Mouse (Mus musculus) brain, embryonic 14.5 days (tissue): ENCODE data around the gene Cpped1. TPM values are rescaled to one million over a fixed set of nuclear protein-coding genes. Genes with fewer than 3 reads are reported as not detected.
A peak's percentile ranks its signal among the peaks of the same experiment; 100 is the strongest.

ENCODE experiments used
- DNase-seq: peaks from one replicate; pipeline ENCODE4 v3.0.0-alpha.2; 2011; ENCODE audit warnings: low read depth
- CTCF ChIP-seq: fragments of 200-500 bp; IDR thresholded peaks from 2 replicates; pipeline ENCODE4 v1.5.1; 2012; ENCODE audit warnings: inconsistent platforms, mild to moderate bottlenecking, moderate library complexity, borderline replicate concordance; ENCODE audit not compliant: insufficient read depth, insufficient read length; ENCODE audit errors: extremely low read depth
- POLR2A ChIP-seq: fragments of 200-500 bp; IDR thresholded peaks from 2 replicates; pipeline ENCODE4 v1.6.1; 2012; ENCODE audit warnings: mild to moderate bottlenecking, inconsistent platforms, borderline replicate concordance; ENCODE audit not compliant: poor library complexity, insufficient read depth, insufficient read length, severe bottlenecking; ENCODE audit errors: extremely low read depth
- polyA plus RNA-seq: library from polyadenylated mRNA; depleted of rRNA; stranded (reverse); fragments of >200 nt; gene quantifications from 2 replicates; pipeline ENCODE4 v1.2.3, GENCODE M21; 2012

Cpped1 gene
- polyA plus RNA-seq, 1 experiment, result 13.6 TPM

GRCm38 (mm10) chr16:11890186-11890585, 19.1 kb downstream of the Cpped1 start:
- TF ChIP-seq CTCF (no peak), POLR2A (no peak)
- DNase-seq, result no peak

DNA sequence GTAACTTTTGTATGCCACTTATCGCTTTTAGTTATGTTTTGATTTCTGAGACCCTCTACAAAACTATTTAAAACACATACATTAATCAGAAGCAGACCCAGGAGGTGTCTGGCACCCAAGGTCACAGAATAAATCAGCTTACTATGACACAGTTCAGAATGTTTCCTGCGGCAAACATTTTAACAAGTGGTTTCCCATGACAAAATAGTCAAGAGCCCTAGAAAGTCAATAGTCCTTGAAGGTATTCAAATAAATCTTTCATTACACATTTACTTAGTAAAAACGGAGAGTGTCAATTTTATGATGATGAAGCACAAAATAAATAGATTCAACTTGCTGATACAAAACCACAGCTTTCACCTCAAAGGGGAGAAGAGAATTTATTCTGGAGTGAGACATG, 19.5 kb downstream of the Cpped1 start:
- DNase-seq, result no peak
- TF ChIP-seq POLR2A, result no peak
- TF ChIP-seq CTCF, result no peak

GRCm38 (mm10) chr16:11881795-11882194, 27.4 kb downstream of the Cpped1 start:
- peak; percentile 45 for DNase-seq
- TF ChIP-seq CTCF, result no peak
- no peak for TF ChIP-seq POLR2A

DNA sequence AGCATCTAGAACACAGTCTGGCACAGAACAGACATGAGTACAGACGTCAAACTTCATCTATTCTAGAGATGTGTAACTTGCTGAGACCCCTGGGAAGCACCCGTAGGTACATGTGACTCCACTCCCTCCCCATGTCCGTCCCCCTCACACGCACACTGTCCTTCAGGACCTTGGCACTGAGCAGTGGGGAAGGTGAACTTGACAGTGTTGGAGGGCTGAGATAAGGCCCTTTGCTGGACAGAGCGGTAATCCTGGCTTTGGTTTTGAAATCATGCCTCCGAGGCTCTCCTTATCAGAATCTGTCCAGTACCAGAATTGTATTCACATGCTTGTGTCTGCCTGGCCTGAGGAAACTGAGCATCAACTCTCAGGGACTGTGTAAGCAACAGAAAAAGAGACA, 28.8 kb downstream of the Cpped1 start:
- no peak for DNase-seq
- TF ChIP-seq POLR2A, result no peak
- no peak for TF ChIP-seq CTCF

DNA sequence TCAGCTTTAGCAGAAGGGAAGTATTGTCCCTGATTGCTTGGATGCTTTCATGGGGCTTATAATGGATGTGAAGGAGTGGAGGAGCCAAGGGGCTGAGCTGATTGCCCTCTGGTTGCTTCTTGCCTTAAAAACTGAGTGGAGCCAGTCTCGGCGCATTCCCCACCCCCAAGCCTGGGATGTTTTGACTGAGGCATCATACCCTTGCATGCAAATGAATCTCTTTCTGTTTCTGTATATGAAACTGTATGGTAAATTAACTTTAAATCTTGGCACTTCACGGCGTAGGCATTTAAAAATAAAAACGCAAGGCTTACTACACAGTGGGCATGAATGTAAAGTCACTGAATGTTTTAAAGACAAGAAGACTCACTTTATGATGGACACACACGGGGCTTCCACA, 30.0 kb downstream of the Cpped1 start:
- TF ChIP-seq POLR2A (no peak), CTCF (no peak)
- peak; percentile 35 for DNase-seq

- TF ChIP-seq POLR2A (no peak), CTCF (no peak)
- DNase-seq, result no peak
These were observed 34.0 kb downstream of the Cpped1 start for GRCm38 (mm10) chr16:11875227-11875626.

- TF ChIP-seq CTCF (no peak), POLR2A (no peak)
- DNase-seq, result no peak
These were observed 36.0 kb downstream of the Cpped1 start for GRCm38 (mm10) chr16:11873292-11873691.

DNA sequence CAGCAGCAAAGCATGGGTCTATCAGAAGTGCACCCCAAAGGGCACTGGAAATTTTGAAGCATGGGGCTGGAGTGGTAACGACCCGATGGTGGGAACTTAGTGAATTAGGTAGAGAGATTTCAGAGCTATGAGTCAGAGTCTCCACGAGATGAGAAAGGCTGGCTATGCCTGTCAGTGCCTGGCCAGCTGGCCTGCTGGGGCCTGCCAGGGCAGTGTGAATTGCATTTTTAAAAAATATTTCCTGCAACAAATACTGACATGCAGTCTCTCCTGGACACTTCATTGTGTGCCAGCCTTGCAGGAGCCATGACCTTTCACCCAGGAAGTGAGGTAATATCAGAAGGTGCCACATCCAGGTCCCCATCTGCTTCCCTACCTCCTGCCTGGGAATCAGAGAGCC, 40.8 kb downstream of the Cpped1 start:
- TF ChIP-seq POLR2A (no peak), CTCF (no peak)
- DNase-seq, result no peak

DNA sequence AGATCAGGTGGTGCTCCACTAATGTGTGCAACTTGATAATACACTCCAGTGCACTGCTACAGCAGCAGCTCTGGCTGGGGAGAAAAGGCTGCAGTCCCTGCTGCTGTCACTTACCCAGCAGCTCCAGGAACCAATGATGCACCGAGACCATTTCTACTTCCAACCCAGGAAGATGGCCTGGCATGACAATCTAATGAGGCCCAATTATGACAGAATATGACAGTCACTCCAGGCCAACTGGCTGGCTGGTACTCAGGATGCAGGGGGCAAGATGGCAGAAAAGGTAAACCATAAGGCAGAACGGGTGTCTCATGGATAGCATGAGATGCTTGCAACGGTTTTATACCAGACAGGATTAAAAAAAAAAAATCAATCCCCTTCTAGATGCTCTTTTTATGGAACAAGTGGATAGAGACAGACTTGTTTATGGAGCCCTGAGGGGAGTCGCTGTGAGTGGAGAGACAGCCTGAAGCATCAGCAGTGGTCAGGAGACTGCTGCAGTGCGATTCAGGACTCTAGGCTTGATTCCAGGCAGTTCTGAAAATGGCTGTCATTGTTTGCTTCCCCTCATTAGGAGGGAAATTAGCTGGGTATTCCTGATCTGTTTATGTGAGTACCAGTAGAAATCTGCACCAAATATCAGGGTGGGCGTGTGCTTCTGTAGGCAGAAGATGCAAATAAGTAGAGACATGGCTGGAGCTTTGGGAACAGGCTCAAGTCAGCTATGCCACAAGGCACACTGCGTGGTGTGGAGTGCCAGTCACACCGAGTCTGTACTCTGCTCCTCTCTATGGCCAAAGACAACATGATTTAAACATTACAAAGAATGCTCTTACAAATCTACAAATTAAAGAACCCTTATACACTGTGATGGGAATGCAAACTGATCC, 56.3 kb downstream of the Cpped1 start:
- TF ChIP-seq CTCF, result no peak
- TF ChIP-seq POLR2A, result no peak
- peak; percentile 66 for DNase-seq

DNA sequence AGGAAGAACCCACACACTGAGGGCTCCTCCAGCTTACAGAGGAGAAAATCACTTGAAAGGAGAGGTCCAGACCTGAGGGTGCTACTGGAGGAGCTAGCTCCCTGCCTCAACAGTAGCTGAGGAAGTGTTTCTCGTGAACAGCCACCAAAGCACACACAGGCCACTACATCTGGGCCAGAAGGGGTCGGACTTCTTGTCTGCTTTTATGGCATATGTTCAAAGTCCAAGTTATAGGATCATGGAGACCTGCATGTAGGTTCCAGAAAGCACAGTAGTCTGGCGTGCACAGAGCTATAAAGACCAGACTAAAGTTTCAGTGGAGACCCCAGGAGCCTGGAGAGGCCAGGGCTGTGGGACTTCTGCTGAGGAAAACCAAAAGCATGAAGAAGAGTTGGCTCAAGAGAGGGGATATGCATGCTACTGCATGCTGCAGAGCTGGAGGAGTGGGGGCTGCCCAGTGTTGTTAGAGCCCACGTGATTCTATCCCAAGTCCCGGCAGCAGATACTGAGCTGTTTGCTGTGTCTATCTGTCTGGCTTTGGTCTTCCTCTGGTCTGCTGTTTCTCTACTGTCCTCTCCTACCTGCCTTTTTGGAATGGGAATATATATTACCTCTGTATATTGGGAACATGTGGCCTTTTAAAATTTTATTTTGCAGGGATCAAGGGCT, 60.1 kb downstream of the Cpped1 start:
- TF ChIP-seq POLR2A, result no peak
- no peak for TF ChIP-seq CTCF
- DNase-seq, result no peak

- peak; percentile 47 for DNase-seq
- TF ChIP-seq CTCF (no peak), POLR2A (no peak)
These were observed 63.9 kb downstream of the Cpped1 start for GRCm38 (mm10) chr16:11845309-11845708.
